Mouse (Mus musculus) inflammation-experienced regulatory T-cells, adult 6 months (primary cell): ENCODE measurements around the gene Fam180a. TPM values are rescaled to one million over a fixed set of nuclear protein-coding genes. Genes with fewer than 3 reads are reported as not detected.
"Not testable (repeated sequence)": the region's sequence is repeated elsewhere in the genome, so short reads cannot be mapped to it uniquely, and the experiment has no call there.

Experiments used
- ATAC-seq: one replicate; pipeline ENCODE4 v1.8.0; 2017
- polyA plus RNA-seq, 3 experiments: library from polyadenylated mRNA; unstranded; fragments of 100-300 nt; shearing (Covaris generic); gene quantifications; one replicate each; pipeline ENCODE4 v1.2.1; 2017

The Fam180a gene
- polyA plus RNA-seq, result not detected

DNA sequence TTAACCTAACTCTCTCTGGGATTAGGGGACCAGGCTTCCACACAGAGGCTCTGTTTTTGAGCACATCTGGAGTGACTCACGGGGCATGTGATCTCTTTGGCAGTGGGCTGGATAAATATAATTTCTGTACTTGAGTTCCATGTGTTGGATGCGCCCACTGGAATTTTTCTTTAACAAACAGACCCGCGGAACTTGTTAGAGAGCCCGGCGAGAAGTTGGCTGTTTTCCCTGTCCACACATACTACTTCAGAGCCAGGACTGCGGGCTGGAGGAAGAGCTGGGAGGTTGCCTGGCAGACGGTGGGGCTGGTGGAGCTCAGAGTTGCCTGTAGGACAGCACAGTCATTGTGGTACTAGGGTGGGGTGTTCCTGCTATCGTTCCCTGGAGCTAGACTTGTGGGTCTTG lies at the start of gene Fam180a:
TSS of gene Fam180a (minus strand) at position 31 of the 405 bp plus-strand sequence.
- no peak for ATAC-seq

DNA sequence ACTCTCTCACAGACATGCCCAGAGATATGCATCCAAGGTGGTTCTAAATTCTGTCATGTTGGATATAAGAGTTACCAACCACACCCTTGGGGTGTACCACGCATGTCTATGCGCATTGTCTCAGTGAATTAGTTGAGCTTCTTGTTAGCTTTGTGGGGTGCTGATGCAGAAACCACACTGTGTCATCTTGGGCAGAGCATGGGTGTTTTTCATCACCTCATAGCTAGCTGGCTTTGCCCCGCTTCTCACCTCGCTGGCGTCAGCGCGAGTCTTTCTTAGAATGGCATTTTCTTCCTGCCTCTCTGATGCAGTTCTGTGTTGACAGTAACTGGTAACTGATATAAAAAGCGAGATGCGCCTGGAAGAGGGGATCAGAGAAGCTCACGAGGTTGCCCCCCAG lies 48.1 kb upstream of the Fam180a start:
- no peak for ATAC-seq

DNA sequence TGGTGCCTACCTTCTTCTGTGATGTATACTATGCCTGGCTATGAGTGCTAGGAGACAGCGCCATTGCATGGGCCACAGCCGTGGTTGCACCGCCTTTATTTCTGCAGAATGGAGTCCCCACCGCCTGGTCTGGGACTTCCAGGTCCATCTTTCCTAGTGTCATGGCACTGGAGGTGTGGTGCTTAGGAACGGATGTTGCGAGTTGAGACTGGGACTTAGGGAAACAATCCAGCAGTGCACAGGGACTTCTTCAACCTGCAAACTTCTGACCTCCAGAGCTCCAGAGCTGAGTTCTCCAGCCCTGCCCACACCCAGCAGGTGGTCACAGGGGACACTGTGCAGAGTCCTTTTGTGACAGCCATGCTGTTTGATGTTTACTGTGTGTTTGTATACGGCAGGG lies 44.4 kb upstream of the Fam180a start:
- no peak for ATAC-seq

DNA sequence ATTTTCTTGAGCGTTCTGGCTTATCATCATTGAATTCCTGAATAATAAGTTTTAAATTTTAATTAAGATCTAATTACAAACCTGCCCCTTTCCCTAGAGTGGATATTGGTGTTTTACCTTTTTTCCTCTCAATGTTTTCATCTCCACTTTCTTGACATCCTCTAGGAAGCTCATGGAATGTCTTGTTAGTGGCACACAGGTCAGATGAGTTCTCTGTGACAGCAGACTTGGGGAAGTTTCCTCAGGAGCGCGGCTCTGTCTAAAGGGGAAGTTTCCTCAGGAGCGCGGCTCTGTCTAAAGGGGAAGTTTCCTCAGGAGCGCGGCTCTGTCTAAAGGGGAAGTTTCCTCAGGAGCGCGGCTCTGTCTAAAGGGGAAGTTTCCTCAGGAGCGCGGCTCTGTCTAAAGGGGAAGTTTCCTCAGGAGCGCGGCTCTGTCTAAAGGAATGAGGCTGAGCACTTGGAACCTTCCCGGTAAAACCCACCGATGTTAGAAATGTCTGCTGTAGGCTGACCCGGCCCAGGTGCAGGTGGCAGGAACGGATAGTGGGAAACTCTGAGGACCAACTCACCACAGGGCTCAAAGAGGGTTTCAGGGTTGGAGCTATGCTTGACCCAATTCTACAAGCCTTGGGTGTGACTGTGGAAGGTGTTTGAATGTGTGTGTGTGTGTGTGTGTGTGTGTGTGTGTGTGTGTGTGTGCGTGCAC lies 43.8 kb upstream of the Fam180a start:
- ATAC-seq, result not testable (repeated sequence)

DNA sequence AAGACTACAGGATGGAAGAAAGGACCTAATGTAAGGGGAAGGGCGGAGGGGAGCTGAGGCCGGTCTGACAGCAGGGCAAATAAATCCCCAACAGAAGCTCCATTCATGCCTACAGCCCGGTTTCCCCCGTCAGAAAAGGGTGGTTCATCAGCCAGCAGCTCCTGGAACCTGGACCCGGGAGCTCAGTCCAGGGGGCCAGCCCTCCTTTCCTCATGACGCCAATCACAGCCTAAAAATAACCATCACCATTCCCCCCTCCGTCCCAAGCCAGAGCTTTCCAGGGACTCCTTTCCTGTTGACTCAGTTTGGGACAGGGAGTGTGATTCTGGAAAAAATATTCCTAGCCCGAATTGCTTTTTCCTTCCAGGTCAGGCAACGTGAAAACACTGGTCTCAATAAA lies 36.7 kb upstream of the Fam180a start:
- no peak for ATAC-seq

DNA sequence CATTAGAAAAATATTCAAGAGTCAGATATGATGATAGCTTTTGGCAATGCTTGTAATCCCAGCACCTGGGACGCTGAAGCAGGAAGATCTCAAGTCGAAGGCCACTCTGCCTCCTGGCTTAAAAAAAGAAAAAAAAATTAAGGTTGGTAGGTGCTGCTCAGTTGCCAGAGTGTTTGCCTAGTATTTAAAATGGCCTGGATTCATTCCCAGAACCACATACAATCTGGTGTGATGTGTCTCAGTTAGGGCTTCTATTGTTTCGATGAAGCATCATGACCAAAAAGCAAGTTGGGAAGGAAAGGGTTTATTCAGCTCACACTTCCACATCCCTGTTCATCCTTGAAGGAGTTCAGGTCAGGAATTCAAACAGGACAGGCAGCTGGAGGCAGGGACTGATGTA lies 29.4 kb upstream of the Fam180a start:
- no peak for ATAC-seq

DNA sequence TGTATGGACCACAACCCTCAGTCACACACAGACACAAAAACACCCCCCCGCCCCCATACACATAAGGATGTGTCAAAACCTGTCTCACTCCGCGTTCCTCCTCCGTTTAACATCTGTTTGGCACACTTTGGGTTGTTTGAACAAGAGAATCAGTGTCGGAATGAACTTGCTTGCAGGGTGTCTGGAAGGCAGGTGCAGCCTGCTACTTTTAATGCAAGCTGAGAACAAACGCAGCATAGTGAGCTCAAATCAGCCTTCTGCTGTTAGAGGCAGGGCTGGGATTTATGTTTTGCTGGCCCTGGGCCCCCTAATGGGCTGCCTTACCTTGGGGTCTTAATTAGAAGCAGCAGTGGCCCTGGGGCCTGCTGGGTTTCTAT lies 28.7 kb upstream of the Fam180a start:
- ATAC-seq, result no peak

DNA sequence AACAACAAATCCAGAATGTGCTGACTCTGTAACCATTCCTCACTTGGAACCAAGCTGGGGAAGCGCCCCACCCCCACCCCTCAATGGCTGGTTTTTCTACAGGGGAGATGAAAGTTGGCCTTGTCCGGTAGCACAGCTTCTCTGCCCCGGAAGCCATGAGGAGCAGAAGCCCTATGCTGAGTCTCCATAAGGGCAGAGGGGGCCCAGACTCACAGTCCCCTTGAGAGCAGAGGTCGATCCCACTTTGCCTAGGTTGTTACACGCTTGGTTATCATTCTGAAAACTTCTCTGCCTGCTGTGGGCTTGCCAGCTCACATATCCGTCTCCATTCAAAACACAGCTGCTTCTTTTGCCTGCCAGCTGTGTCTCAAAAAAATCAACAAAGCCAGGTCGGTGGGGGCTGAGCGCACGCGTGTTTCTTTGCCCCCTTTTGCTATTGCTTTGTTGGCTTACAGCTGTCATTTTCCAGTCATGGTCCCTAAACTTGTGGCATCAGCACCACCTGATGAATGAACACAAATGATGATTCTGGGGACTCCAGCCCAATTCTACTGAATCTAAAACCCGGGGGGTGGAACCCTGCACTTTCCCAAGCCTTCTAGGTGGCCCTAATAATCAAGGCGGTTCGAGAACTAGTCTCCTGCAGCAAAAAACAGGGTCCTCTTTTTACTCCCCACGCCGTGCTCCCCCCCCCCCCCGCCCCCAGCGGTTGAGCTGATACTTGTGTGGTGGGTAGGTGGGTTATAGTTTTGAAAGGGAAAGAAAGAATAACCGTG lies 28.1 kb upstream of the Fam180a start:
- no peak for ATAC-seq

DNA sequence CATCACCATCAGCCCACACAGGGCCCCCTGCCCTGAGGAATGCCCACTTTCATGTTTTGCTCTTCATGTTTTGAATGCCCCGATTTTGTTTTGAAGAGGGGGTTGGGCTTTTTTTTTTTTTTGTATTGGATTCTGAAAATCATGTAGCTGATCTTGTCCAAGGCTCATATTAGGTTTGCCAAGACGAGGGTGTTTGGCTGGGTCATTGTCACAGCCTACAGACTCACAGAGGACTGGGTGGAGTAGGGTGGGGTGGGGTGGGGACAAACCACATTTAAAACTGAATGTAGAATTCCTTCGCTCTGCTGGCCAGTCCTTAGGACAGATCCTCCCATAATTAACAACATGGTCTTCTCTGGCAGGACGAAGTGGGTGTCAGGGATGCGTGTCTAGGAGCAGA lies 27.5 kb upstream of the Fam180a start:
- no peak for ATAC-seq

DNA sequence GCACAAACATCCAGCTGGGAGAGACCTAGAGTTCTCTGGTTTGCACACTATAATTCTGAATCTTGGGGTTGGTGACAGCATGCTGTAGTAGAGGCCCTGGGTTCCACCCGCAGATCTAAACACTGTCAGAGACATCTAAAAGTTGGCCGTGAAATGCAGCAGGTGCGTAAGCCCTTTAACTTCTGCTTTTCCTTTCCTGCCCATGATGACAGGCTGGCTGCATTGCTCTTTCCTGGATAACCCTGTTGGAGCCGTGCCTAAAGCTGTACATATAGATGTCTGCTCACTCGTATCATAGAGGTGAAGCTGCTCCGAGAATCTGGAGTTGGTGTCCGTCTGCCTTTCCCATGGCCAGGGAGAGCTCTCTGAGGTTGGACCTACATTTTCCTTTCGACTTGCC lies 26.9 kb upstream of the Fam180a start:
- ATAC-seq, result no peak

DNA sequence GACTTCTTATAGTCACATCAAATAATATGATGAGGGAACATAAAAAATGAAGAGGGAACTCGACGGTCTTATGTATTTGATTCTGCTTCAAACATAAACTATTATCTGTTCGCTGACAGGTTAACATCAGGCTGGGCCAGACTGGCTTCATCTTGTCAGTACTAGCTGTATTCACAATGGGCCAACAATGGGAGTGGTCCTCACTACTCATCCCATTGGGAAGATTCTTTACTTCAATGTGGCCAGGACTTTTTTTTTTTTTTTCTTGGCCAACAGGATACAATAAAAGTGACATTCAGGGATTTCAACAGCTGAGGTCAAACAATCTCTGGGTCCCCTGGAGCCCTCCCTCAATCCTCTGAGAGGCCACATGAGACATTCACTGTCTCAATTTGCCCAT lies 25.9 kb upstream of the Fam180a start:
- no peak for ATAC-seq

DNA sequence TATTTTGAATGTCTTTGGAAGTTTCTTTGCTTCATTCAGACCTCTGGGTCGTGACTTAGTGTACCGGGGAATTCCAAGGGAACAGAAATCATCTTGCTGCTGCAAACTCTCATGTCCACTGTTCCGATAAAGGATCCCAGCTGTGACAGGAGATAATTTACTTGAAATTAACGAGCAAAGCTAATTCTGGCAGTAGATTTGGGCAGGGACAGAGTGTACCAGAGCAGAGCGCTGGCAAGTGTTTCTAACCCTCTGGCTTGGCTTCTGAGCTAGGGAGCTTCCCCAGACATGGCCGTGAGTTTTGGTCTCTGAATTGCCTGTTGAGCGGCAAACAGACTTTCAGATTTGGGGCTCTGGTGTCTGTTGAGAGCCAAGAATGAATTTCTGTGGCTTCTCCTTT lies 23.8 kb upstream of the Fam180a start:
- ATAC-seq, result no peak

DNA sequence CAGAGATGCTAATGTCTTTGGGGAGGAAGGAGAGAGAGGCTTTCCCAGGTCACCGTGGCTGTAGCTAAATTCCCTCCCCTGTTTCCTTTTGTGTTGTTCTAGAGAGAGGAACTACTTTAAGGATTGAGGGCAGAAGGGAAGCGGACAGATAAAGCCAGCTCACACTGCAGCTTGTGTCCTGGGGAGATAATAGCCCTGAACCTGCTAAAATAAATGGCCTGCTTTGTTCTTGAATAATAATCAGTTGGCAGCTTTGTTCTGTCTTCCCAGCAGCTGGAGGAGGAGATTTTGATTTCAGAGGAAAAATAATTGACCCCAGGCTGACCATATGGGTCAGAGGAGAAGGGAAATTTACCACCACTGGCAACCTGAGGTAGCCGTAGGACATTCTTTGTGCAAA lies 12.7 kb upstream of the Fam180a start:
- ATAC-seq, result no peak

DNA sequence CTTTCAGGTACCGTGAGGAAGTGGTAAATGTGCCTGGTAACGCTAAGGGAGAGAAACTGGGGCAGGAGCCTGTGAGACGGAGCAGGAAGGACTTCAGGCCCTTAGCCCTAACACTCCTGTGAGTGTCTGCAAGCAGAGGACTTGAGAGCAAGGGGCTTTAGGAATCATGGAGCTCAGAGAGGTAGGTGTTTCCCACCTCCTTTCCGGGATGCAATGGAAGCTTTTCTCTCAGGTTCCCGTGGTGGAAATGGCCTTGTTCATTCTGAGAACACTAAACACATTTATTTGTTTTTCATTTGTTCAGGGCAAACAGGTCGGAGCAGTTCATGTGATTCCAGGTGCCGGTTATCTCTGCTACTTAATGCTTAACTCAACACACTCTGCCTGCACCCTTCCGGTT lies 11.9 kb upstream of the Fam180a start:
- no peak for ATAC-seq

DNA sequence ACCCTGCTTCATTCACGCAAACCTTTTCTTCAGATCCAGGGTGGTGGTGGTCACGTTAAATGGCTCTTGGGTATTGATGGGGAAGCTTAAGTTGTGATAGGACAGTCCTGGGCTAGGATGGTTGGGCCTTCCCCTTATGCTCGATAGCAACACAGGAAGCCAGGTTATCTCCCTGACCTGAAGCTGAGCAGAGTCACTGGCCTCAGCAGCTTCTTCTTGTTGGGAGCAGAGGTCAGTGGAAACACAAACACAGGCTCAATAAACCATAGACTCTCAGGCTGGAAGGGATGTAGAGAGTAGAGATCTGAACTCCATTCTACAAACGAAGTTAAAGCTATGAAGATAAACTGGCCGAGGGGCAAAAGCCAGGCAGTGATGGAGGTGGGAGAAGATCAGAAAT lies 9.5 kb upstream of the Fam180a start:
- ATAC-seq, result no peak

DNA sequence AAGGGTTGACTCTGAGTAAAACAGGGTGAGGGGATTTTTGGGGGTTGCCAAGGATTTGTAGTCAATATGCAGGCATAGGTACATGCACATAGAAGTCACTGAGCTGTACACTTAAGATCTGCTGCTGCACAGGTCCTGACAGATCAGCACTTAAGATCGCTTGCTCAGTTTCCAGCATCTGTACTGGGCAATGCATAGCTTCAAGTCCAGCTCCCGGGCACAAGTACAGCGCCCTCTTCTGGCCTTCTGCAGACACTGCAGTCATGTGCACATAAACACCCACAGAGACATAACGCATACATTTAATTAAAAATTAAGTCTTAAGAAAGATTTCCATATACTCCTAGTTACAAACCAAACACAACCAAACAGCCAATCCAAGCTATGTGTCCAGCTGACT lies 8.3 kb upstream of the Fam180a start:
- ATAC-seq, result no peak

DNA sequence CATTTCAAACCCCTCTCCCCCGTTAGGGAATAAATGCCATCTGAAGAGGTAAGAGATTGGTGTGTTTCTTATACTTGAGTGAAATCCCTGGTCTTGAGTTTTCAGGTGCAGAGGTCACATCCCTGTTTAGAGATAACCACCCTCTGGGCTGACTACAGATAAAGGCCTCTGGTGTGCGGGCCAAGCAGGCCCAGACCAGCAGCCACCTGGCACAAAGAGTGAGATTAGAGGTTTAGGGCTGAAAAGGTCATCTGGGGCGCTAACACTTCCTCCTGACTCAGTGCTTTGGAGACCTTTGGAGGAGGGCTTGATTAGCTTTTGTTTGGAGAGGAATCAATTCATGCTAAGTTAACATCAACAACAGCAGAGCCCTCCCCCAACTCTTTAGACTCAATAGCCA lies 7.7 kb upstream of the Fam180a start:
- no peak for ATAC-seq

DNA sequence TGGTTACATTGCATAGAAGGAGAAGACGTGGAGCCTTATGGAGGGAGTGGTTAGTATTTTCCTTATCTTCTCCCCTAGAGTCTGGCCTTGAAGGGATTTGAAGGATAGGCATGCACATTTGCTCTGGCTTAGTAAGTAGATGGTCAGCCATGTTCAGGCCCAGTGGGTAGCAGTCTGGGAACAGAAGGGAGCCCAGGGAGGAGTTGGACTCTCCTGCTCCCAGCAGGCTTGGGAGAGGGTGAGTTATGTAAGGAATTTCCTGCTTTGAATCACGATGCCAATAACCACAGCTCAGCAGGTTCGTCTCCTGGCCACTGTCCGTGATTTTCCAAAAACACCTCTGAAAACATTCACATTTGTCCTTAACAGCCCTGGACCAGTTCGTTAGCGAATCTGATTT lies 4.9 kb upstream of the Fam180a start:
- ATAC-seq, result no peak

DNA sequence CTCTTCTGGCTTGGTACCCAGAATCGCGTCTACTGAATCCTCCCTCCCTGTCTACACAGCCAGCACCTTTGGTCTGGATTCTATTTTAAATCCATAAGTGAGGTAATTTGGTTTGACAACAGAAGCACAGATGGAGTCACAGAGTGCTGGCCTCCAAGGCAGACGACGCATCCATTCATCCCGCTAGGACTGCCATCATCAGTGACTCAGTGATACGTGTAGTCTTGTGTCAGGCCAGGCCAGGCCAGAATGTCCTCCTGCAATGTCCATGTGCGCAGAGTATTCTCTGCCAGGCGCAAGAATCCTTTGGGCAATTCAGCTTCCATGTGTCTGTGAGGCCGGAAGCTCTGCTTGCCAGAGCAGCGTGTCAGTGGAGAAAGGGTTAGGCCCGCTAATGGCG lies 4.0 kb upstream of the Fam180a start:
- ATAC-seq, result no peak

DNA sequence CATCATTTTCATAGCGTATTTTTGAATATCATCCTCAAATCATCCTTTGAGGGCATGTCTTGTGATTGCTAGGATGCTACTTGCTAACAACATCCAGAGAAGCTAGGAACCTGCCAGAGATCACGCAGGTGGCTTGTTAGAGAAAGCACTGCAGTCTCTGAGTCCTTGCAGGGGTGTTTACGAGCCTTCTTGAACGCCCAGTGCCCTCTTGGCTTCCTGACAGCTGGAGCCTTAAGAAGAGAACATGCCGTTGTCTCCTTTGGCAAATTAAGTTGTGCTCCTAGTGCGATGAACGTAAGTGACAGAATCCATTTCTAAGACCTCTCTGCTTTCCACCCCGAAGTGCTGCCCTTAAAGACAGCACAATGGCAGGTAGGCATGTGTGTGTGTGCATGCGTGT lies 1.6 kb downstream of the Fam180a start:
- ATAC-seq, result no peak

DNA sequence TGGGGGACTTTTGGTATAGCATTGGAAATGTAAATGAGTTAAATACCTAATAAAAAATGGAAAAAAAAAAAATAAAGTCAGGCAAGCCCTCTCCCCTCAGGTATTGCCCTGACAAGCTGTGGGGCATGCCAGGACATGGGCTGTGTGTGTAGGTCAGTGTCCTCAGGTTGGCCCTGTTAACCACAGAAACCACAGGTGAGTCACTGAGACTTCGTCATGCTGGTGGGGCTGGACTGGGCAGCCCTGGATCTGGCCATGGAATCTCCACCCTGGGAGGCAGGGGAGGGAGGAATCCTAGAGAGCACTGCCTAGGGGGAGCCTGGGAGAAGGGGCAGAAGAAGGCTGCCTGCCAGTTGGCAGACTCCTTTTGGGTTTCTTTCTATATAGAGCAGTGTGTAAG lies 2.9 kb downstream of the Fam180a start:
- ATAC-seq, result no peak

DNA sequence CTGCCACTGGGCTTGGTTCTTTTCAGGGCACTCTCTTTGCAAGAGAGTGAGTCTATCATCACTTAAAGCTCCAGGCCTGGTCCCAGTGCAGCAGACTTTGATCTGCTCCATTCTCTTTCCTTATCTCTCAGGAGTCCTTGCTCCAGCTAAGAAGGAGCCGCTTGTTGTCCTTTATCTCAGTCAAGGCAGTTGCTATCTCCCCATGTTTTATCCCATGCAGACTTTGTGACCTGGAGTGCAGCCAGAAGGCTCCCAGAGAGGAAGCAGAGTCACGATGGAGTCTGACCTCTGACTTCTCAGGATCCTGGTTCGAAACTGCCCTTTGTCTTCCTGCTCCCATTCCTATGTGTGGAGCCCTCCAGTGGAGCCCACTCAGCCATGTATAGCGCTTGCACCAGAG lies 4.8 kb downstream of the Fam180a start:
- ATAC-seq, result no peak

DNA sequence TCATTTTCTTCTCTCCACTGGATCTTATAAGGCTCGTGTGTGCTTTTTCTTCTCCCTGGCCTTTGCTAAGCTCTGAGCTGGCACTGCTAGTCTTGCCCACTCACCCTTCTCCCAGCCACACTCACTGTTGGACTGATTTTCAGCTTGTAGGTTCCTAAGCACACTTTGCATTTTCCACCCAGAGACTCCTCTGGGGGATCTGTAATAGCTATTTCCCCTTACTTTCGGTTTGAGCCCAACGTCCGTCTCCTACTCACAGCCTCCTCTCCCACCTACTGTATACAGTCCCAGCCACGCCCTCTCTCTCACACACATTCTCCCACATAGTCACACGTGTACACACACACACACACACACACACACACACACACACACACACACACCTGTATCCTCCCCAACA lies 6.1 kb downstream of the Fam180a start:
- ATAC-seq, result no peak

DNA sequence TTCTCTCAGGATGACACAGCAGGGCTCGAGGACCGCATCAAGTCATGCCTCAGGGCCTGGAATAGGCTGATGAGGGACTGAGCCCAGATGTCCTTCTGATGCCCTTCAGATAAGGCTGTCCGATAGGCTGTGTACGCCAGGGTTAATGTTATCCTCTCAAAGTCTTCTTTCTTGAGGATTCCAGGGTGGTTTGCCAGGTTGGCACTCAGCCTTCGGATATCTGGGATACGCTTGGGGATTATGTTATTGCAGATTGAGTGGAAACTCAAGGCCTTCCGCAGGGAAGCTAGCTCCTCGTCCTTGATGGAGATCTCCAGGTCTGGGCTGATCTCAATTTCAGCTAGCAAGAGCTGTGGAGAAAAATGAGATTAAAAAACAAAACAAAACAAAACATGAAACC lies 12.4 kb downstream of the Fam180a start:
- ATAC-seq, result no peak

DNA sequence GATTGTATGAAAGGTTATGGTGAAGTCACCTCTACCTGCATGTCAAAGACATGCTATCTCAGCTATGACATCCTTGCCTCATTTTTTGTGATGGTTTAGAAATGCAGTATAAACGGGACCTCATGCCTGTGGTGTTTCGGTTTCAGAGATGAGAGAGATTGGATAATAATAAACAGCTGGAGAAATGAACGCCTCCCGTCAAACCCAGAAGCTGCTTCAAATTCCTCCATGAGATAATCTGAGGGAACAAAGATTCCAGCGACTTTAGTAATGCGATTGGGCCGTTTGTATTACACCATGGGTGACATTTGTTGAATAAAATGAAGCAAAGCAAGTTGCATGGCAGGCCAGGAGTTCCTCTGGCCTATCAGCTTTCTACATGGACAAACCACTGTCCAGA lies 16.5 kb downstream of the Fam180a start:
- no peak for ATAC-seq
